Mouse (Mus musculus): ENCODE data around the gene Map2k1.
"Not testable (repeated sequence)": the region's sequence is repeated elsewhere in the genome, so short reads cannot be mapped to it uniquely, and the experiment has no call there.

The Map2k1 gene

DNA sequence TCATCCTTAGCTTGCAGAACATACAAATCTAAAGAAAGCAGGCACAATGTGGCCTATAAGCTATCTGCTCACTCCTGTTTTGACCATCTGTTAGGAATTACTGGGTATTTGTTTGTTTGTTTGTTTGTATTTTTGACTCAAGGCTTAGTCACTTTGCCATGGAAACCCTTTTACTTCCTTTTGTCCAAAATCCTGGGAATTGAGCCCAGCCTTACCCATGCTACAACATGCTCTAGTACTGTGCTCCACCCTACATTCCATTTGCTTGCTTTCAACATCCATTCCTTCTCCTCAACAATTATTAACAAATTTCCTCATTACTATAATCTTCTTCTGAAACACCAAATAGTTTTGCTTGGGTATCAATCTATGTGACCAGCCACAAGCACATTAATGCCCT, 50.6 kb downstream of the Map2k1 start:
- DNase-seq (ENCODE audit: low spot score), result no peak

- DNase-seq (ENCODE audit: low spot score), result no peak
These were observed 51.1 kb downstream of the Map2k1 start for GRCm38 (mm10) chr9:64202331-64202730.

- DNase-seq (ENCODE audit: low spot score), result no peak
These were observed 53.5 kb downstream of the Map2k1 start for GRCm38 (mm10) chr9:64199897-64200296.

GRCm38 (mm10) chr9:64198763-64199418, 54.5 kb downstream of the Map2k1 start:
- DNase-seq (ENCODE audit: low spot score), result not testable (repeated sequence)

- DNase-seq (ENCODE audit: low spot score), result no peak
These were observed 55.2 kb downstream of the Map2k1 start for GRCm38 (mm10) chr9:64198068-64198762.

GRCm38 (mm10) chr9:64197524-64197923, 55.9 kb downstream of the Map2k1 start:
- DNase-seq (ENCODE audit: low spot score), result no peak

GRCm38 (mm10) chr9:64195554-64195953, 57.9 kb downstream of the Map2k1 start:
- DNase-seq (ENCODE audit: low spot score), result no peak

DNA sequence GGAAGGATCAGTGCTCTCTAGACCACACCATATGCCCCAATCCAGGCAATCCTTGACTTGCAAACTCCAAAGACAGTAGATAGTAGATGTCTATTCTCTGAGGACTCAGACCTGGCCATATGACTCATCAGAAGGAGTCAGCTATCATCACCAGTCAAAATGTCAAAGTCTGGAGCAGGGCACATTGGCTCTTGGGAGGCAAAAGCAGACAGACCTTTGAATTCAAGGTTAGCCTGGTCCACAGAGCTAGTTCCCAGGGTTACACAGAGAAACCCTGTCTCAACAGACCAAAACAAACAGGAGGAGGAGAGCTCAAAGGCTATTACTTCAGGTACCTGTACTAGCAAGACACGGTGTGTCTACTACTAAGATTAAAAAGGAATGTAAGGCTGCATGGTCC, 59.6 kb downstream of the Map2k1 start:
- no peak for DNase-seq (ENCODE audit: low spot score)

GRCm38 (mm10) chr9:64184166-64184840, 69.1 kb downstream of the Map2k1 start:
- DNase-seq (ENCODE audit: low spot score), result no peak

- DNase-seq (ENCODE audit: low spot score), result not testable (repeated sequence)
These were observed 70.1 kb downstream of the Map2k1 start for GRCm38 (mm10) chr9:64183295-64183694.

DNA sequence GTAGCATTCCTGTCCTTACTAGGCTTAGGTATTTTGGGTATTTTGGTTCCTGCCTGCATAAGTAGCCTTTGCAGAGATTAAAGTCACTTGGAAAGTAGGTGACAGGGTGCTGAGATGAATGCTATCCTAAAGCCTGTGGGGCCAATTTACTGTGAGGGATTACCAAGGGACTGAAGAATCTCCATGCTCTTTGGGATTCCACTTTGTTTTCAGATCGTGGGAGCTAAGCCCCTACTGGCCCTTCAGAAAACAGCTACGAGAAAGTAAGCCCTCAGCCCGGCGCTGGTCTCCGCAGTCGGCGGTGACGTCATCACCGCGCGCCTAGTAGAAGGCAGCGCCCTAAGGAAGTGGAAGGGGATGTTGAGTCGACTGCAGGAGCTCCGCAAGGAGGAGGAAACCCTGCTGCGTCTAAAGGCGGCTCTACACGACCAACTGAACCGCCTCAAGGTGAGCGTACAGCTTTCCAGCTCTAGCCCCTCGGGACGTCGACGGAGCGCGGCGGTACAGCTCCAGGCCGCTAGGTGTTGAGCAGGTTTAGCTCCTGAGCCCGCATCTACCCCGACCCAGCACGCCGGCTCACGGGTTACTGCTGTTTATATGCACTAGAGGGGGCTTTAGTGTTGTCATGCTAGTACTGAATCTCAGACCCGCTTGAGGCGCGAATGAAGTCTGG, 74.3 kb downstream of the Map2k1 start, which contains the start of gene Snapc5:
Snapc5 (plus strand) TSS at position 301 of the 673 bp plus-strand sequence.
- DNase-seq (ENCODE audit: low spot score), result peak; percentile 93

GRCm38 (mm10) chr9:64178610-64178973, 74.8 kb downstream of the Map2k1 start:
- DNase-seq (ENCODE audit: low spot score), result no peak

GRCm38 (mm10) chr9:64175378-64175777, 78.1 kb downstream of the Map2k1 start:
- DNase-seq (ENCODE audit: low spot score), result no peak

GRCm38 (mm10) chr9:64174766-64175165, 78.7 kb downstream of the Map2k1 start:
- no peak for DNase-seq (ENCODE audit: low spot score)

DNA sequence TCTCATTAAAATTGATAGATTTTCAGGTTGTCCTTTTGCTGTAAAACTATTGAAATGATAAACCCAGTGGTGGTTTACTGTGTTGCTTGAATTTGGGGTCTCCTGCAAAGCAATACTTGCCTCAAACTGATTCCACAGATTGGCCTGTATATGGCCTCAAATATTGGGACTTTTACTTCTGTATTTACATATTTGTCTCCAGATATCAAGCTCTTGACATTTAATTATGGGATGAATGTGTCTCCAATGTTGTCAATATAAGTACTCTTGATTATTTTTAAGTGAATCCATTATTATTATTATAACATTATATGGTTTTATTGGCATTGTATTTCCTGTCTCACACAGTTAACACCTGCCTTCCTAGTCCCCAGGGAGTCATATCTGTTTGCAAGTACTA, 79.1 kb downstream of the Map2k1 start:
- no peak for DNase-seq (ENCODE audit: low spot score)

GRCm38 (mm10) chr9:64173666-64174220, 79.7 kb downstream of the Map2k1 start:
- no peak for DNase-seq (ENCODE audit: low spot score)

- peak; percentile 93 for DNase-seq (ENCODE audit: low spot score)
These were observed 80.4 kb downstream of the Map2k1 start, which contains the start of the genes Zwilch and Rpl4 for GRCm38 (mm10) chr9:64172816-64173665. Gene Zwilch (minus strand): TSS chr9:64173104. Gene Rpl4 (plus strand): TSS chr9:64173375.

DNA sequence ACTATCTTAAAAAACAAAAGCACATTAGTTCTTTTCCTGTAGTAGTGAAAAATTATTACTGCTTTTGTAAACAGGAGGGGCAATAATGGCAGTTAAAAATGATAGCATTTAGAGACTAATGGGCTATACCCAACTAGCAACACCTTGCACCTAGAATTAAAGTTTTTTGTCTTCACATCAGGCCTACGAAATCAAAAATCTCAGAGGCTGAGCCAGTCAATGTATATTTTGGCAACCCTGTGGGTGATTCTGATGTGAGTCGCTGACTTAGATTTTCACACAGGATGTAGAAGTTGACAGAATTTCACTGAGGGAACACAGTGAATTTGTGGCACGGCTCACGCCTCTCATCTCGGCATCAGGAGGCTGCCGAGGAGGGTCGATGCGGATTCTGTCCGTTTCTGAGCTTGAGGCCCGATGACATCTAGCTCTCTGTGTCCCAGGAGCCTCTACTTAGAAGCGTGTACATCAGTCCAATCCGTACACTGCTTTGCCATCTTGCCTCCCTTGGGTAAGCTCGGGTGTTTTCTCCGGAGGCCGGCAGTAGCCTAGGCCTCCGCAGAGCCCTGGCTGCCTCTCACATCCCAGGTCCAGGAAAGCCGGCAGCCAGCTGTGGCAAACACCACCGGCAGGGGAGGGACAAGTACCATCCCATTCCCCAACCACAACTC, 81.2 kb downstream of the Map2k1 start:
- DNase-seq (ENCODE audit: low spot score), result no peak

DNA sequence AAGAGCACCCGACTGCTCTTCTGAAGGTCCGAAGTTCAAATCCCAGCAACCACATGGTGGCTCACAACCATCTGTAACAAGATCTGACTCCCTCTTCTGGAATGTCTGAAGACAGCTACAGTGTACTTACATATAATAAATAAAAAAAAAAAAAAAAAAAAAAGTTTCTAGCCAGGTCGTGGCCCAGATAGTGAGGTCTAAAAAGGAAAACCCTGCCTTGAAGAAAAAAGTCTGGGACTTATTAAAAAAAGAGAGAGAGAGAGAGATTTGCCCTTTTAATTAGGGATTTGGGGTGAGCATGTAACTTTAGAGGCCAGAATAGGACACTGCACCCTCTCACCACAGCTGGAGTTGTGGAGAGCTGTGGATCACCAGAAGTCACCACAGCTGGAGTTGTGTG, 83.5 kb downstream of the Map2k1 start:
- not testable (repeated sequence) for DNase-seq (ENCODE audit: low spot score)

DNA sequence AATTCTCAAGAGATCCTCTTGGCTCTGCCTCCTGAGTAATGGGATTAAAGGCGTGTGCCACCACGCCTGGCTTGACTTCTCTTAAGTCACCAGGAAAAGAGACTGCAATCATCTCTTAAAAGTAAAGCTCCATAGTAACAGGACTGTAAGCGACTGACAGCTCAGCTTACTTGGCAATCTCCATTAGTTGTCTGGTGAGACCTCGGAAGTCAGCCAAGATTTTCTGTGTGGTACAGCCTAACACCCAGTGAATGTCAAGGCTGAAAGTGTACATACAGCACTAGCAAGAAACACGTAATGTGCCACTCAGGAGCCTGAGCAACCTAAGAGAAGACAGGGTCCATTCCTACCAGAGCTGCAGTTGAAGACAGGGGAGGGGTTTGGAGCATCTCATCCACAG, 93.0 kb downstream of the Map2k1 start:
- DNase-seq (ENCODE audit: low spot score), result no peak

DNA sequence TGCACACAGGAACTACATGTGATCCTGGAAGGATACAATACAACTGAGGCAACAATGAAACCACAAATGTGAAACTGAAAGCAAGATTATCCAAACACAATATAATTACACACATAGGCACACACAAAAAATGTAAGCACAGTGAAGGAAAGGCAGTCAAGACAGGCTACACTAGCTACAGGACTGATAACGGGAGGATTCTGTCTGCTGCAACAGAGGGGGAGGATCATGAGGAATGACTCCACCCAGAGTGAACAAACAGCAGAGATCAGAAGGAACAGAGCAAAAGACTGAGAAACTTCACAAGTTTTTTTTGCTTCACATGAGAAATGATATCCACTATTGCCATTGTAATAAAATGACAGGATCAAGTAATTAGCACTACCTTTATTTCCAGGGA, 96.8 kb downstream of the Map2k1 start:
- DNase-seq (ENCODE audit: low spot score), result no peak

All from testis, postnatal 10 days (tissue).